Mouse (Mus musculus) E14TG2a.4 (cell line): Measurements from ENCODE around the gene Tmprss4.

Source experiments
- CTCF ChIP-seq: conservative IDR thresholded peaks from 2 replicates; pipeline ENCODE4 v1.5.1; 2014; ENCODE audit warnings: low read length
- NANOG ChIP-seq: IDR thresholded peaks from 2 replicates; pipeline ENCODE4 v1.6.1; 2014; ENCODE audit warnings: borderline replicate concordance, low read length, mixed read lengths

DNA sequence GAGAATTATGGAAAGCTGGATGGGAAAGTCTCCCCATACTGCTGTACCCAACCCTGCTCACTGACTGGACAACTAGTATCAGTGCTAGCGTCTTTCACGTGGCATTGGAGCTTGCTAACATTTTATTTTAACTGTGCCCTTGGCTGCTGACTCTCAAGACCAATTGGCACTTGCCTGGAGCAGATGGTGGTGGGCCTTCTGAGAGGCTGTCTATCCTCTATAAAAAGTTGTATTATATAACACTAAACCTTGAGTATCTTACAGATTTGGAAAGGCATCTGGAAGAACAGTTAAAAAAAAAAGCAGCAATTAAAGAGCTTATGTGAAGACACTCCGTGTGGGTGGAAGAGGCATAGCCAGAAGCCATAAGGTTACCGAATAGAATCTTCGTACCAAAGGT is 33.7 kb downstream of the Tmprss4 start:
- TF ChIP-seq CTCF, result no peak
- TF ChIP-seq NANOG, result no peak
